Mouse (Mus musculus) heart, embryonic 16.5 days (tissue): Measurements from ENCODE around the gene Gm45902. TPM values are rescaled to one million over a fixed set of nuclear protein-coding genes. Genes with fewer than 3 reads are reported as not detected.

ENCODE experiments used
- ATAC-seq: fragments of 200-750 bp; cut with Nextera tagmentation; replicated peaks from 2 replicates; pipeline ENCODE4 v1.8.0; 2017; ENCODE audit warnings: moderate number of reproducible peaks; ENCODE audit not compliant: insufficient read depth, low FRiP score; ENCODE audit errors: extremely low read depth
- H3K27ac ChIP-seq: fragments of 300-500 bp; sonication (generic); 2 replicates; pipeline ENCODE4 v1.5.1; 2014; ENCODE audit warnings: mild to moderate bottlenecking, low read length, control low read depth, moderate library complexity
- H3K27me3 ChIP-seq: fragments of 300-500 bp; sonication (generic); 2 replicates; pipeline ENCODE4 v1.6.1; 2014; ENCODE audit warnings: low read length, mixed read lengths; ENCODE audit not compliant: control insufficient read depth, insufficient read depth
- H3K36me3 ChIP-seq: fragments of 300-500 bp; sonication (generic); 2 replicates; pipeline ENCODE4 v1.6.1; 2014; ENCODE audit not compliant: control insufficient read depth, insufficient read depth
- H3K4me1 ChIP-seq: fragments of 300-500 bp; sonication (generic); 2 replicates; pipeline ENCODE4 v1.6.1; 2014; ENCODE audit warnings: low read length, mixed read lengths; ENCODE audit not compliant: control insufficient read depth, insufficient read depth
- H3K4me2 ChIP-seq: fragments of 300-500 bp; sonication (generic); 2 replicates; pipeline ENCODE4 v1.6.1; 2014; ENCODE audit warnings: low read depth, mild to moderate bottlenecking, control low read depth, low read length
- H3K4me3 ChIP-seq: fragments of 300-500 bp; sonication (generic); 2 replicates; pipeline ENCODE4 v1.5.1; 2014; ENCODE audit warnings: mild to moderate bottlenecking, control low read depth, low read length
- H3K9ac ChIP-seq: fragments of 300-500 bp; sonication (generic); 2 replicates; pipeline ENCODE4 v1.6.1; 2014; ENCODE audit warnings: low read length, control low read depth
- H3K9me3 ChIP-seq: fragments of 300-500 bp; sonication (generic); replicated peaks from 2 replicates; pipeline ENCODE4 v1.6.1; 2016; ENCODE audit warnings: low read length; ENCODE audit not compliant: control insufficient read depth
- WGBS: fragments of 180-500 bp; shearing (Covaris S2); extraction: QIAGEN DNeasy Blood & Tissue Kit; methylation state at CpG from one replicate; pipeline ENCODE4 v1.1.7; 2014; 5-methylcytosine and 5-hydroxymethylcytosine counted together
- polyA plus RNA-seq: library from polyadenylated mRNA; unstranded; fragments of >200 nt; fragmentation: Nextera tagmentation; extraction: Ambion mirVana; gene quantifications from 2 replicates; pipeline ENCODE4 v1.2.1, GENCODE M21; 2015

Gene Gm45902
- 3.2 and 3.9 TPM in 2 replicates for polyA plus RNA-seq

- no peaks in the 10 kb centered on the region for H3K27me3 ChIP-seq
- peaks cover 12% of the 10 kb centered on the region; the same call in 1 of the 2 replicates for H3K4me1 ChIP-seq
- H3K4me2 ChIP-seq = peak within 1 kb of the TSS; percentile 77
- H3K27ac ChIP-seq = peak within 1 kb of the TSS; percentile 78
- peak within 1 kb of the TSS; percentile 81 for H3K4me3 ChIP-seq
- H3K9me3 ChIP-seq = no peaks in the 10 kb centered on the region
- H3K36me3 ChIP-seq = peaks cover 21% of the 10 kb centered on the region
- H3K9ac ChIP-seq = peak within 1 kb of the TSS; percentile 83
- whole genome bisulfite sequencing = under 1% methylated on average over 60 of the region's 60 CpGs
- peak; percentile 99 for ATAC-seq
These were observed at the start of gene Gm45902, which contains the start of the genes Hspa14 and Cdnf for GRCm38 (mm10) chr2:3512552-3513454. TSS of gene Gm45902 (minus strand) at chr2:3512790. TSS of gene Hspa14 (minus strand) at chr2:3512814. TSS of gene Cdnf (plus strand) at chr2:3513030.

- Histone ChIP-seq H3K9ac (no peak overlapping the region), H3K27ac (no peak overlapping the region), H3K36me3 (no peaks in the 10 kb centered on the region), H3K9me3 (no peaks in the 10 kb centered on the region), H3K27me3 (no peaks in the 10 kb centered on the region), H3K4me2 (no peak overlapping the region), H3K4me3 (no peak overlapping the region), H3K4me1 (no peaks in the 10 kb centered on the region)
- WGBS = 4% methylated on average over 4 of the region's 4 CpGs
- no peak for ATAC-seq
These were observed 34.0 kb upstream of the Gm45902 start for GRCm38 (mm10) chr2:3546588-3546987.

GRCm38 (mm10) chr2:3546055-3546454 is 33.5 kb upstream of the Gm45902 start:
- no peak overlapping the region for H3K9ac ChIP-seq
- H3K27ac ChIP-seq = no peak overlapping the region
- H3K36me3 ChIP-seq = no peaks in the 10 kb centered on the region
- no peak for ATAC-seq
- H3K9me3 ChIP-seq = no peaks in the 10 kb centered on the region
- no peaks in the 10 kb centered on the region for H3K4me1 ChIP-seq
- no peak overlapping the region for H3K4me3 ChIP-seq
- no peak overlapping the region for H3K4me2 ChIP-seq
- H3K27me3 ChIP-seq = no peaks in the 10 kb centered on the region
- 39% methylated on average over 2 of the region's 2 CpGs for WGBS

- ATAC-seq = no peak
- 59% methylated on average over 9 of the region's 9 CpGs for WGBS
- Histone ChIP-seq H3K27me3 (no peaks in the 10 kb centered on the region), H3K27ac (no peak overlapping the region), H3K4me3 (no peak overlapping the region), H3K9ac (no peak overlapping the region), H3K4me2 (no peak overlapping the region), H3K9me3 (no peaks in the 10 kb centered on the region), H3K36me3 (no peaks in the 10 kb centered on the region), H3K4me1 (no peaks in the 10 kb centered on the region)
These were observed 28.9 kb upstream of the Gm45902 start for GRCm38 (mm10) chr2:3541307-3542079.

- Histone ChIP-seq H3K9me3 (no peaks in the 10 kb centered on the region), H3K27ac (no peak overlapping the region), H3K36me3 (no peaks in the 10 kb centered on the region), H3K4me1 (no peaks in the 10 kb centered on the region), H3K9ac (no peak overlapping the region), H3K4me2 (no peak overlapping the region), H3K4me3 (no peak overlapping the region), H3K27me3 (no peaks in the 10 kb centered on the region)
- ATAC-seq = no peak
- 77% methylated on average over 6 of the region's 6 CpGs for WGBS
These were observed 13.7 kb upstream of the Gm45902 start for GRCm38 (mm10) chr2:3526288-3526687.

- H3K4me2 ChIP-seq = no peak overlapping the region
- H3K27me3 ChIP-seq = no peaks in the 10 kb centered on the region
- no peak for ATAC-seq
- H3K4me1 ChIP-seq = no peaks in the 10 kb centered on the region
- no peak overlapping the region for H3K27ac ChIP-seq
- H3K36me3 ChIP-seq = no peaks in the 10 kb centered on the region
- WGBS = 70% methylated on average over 4 of the region's 4 CpGs
- H3K9me3 ChIP-seq = no peaks in the 10 kb centered on the region
- no peak overlapping the region for H3K4me3 ChIP-seq
- no peak overlapping the region for H3K9ac ChIP-seq
These were observed 10.0 kb upstream of the Gm45902 start for GRCm38 (mm10) chr2:3522558-3522957.

GRCm38 (mm10) chr2:3512076-3512475 is 514 bp downstream of the Gm45902 start:
- no peak for ATAC-seq
- H3K9me3 ChIP-seq = no peaks in the 10 kb centered on the region
- H3K4me2 ChIP-seq = peak overlapping the region; percentile 77
- peaks cover 24% of the 10 kb centered on the region for H3K36me3 ChIP-seq
- WGBS = under 1% methylated on average over 15 of the region's 15 CpGs
- peak overlapping the region; percentile 73 for H3K27ac ChIP-seq
- peak overlapping the region; percentile 81 for H3K4me3 ChIP-seq
- H3K4me1 ChIP-seq = peaks cover 12% of the 10 kb centered on the region; the same call in 1 of the 2 replicates
- H3K9ac ChIP-seq = peak overlapping the region; percentile 83
- no peaks in the 10 kb centered on the region for H3K27me3 ChIP-seq

- Histone ChIP-seq H3K36me3 (peaks cover 46% of the 10 kb centered on the region), H3K27me3 (no peaks in the 10 kb centered on the region), H3K4me1 (no peaks in the 10 kb centered on the region), H3K4me3 (no peak overlapping the region), H3K4me2 (no peak overlapping the region), H3K9ac (no peak overlapping the region), H3K9me3 (no peaks in the 10 kb centered on the region), H3K27ac (no peak overlapping the region)
- ATAC-seq = no peak
- 94% methylated on average over 5 of the region's 5 CpGs for WGBS
These were observed 11.7 kb downstream of the Gm45902 start for GRCm38 (mm10) chr2:3500886-3501285.

- H3K36me3 ChIP-seq = peaks cover 49% of the 10 kb centered on the region
- no peaks in the 10 kb centered on the region for H3K4me1 ChIP-seq
- H3K27me3 ChIP-seq = no peaks in the 10 kb centered on the region
- H3K4me2 ChIP-seq = no peak overlapping the region
- H3K27ac ChIP-seq = no peak overlapping the region
- ATAC-seq = no peak
- no peak overlapping the region for H3K9ac ChIP-seq
- no peaks in the 10 kb centered on the region for H3K9me3 ChIP-seq
- no peak overlapping the region for H3K4me3 ChIP-seq
- 85% methylated on average over 6 of the region's 6 CpGs for WGBS
These were observed 13.0 kb downstream of the Gm45902 start for GRCm38 (mm10) chr2:3499543-3499942.
